Mouse (Mus musculus) liver, adult (tissue): ENCODE measurements around the gene 4930407I10Rik.

Source experiments
- GATA4 ChIP-seq: IDR thresholded peaks from 2 replicates; pipeline ENCODE4 v1.6.1; 2014; ENCODE audit warnings: mild to moderate bottlenecking, low read length; ENCODE audit not compliant: insufficient replicate concordance

4930407I10Rik gene

DNA sequence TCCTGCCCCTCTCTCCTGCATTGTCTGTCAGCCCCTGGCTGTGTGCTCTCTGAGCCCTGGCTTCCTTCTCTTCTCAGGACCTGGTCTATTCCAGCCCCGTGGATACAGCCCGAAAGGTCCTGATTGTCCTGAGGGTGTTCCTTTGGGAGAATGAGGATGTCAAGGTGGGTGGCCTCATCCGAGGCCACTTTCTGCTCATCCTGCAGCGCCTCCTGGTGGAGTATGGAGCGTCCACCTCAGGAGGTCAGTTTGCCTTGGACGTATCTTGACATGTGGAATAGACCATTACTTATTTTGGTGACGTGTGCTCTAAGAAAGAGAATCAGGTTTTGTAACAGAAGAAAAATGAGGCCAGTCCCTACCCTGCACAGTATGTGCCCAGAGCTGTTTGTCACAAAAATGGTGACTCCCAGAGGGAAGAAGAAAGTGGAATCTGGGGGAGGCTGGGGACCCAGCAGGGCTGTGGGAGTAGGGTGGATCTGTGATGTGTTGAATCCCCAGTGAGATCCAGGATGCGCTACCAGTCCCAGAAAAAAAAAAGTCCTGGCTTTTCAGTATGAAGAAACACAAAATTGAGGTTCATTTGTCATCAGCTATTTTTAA, 48.1 kb downstream of the 4930407I10Rik start:
- TF ChIP-seq GATA4 = no peak
